Mouse (Mus musculus) heart, postnatal 10 days (tissue): ENCODE data around the gene Vmn1r185. TPM values are rescaled to one million over a fixed set of nuclear protein-coding genes. Genes with fewer than 3 reads are reported as not detected.
"Not testable (repeated sequence)": the region's sequence is repeated elsewhere in the genome, so short reads cannot be mapped to it uniquely, and the experiment has no call there.

ENCODE experiments used
- DNase-seq, 2 experiments: peaks; one replicate each; pipeline ENCODE4 v3.0.0; 2021
- intact Hi-C: fragments of 180-260 bp; cut with DNase I; formaldehyde crosslinking; loops from one replicate; pipeline ENCODE4 v1.15.1; 2025
- total RNA-seq, 2 experiments: library from RNA; stranded (reverse); gene quantifications; 2 replicates each; pipeline ENCODE4 v1.2.3; 2021

The Vmn1r185 gene
- not detected for total RNA-seq

- DNase-seq = not testable (repeated sequence)
- intact Hi-C loops = loop anchor here (10.0 kb wide), 1 partner anchor 354 kb away; the partner anchor contains the start of gene Vmn1r184
These were observed at the start of gene Vmn1r185 for GRCm38 (mm10) chr7:26618364-26618763. Vmn1r185 (minus strand) TSS chr7:26618464.

GRCm38 (mm10) chr7:26667466-26667865 is 49.2 kb upstream of the Vmn1r185 start:
- intact Hi-C loops = not testable (repeated sequence)

GRCm38 (mm10) chr7:26666011-26666410 is 47.7 kb upstream of the Vmn1r185 start:
- intact Hi-C loops = no loop called here
- no peak for DNase-seq

More at GRCm38 (mm10) chr7:26667466-26667865, 49.2 kb upstream of the Vmn1r185 start:
- DNase-seq = not testable (repeated sequence)

- no peak for DNase-seq
- intact Hi-C loops = no loop called here
These were observed 28.5 kb downstream of the Vmn1r185 start for GRCm38 (mm10) chr7:26589774-26590173.

GRCm38 (mm10) chr7:26589077-26589476 is 29.2 kb downstream of the Vmn1r185 start:
- DNase-seq = no peak
- intact Hi-C loops = no loop called here

Other genes with a start within 250 kb of the Vmn1r185 start
- gene Nlrp9c, start 214.8 kb downstream of the Vmn1r185 start, total RNA-seq = not detected
- not detected for gene Nlrp4a, start 183.4 kb downstream of the Vmn1r185 start, total RNA-seq
- gene Nlrp9a, start 83.4 kb downstream of the Vmn1r185 start, total RNA-seq = not detected
- not detected for gene Cyp2b23, start 68.0 kb upstream of the Vmn1r185 start, total RNA-seq
- not detected for gene Cyp2b19, start 138.7 kb upstream of the Vmn1r185 start, total RNA-seq
- gene Cyp2g1, start 190.4 kb upstream of the Vmn1r185 start, total RNA-seq = not detected
- gene Cyp2a5, start 216.8 kb upstream of the Vmn1r185 start, total RNA-seq = under 1 TPM in 1 of 2 experiments, not detected in 1; 0.74 TPM